Mouse (Mus musculus): Measurements from ENCODE around the gene Mecom. TPM values are rescaled to one million over a fixed set of nuclear protein-coding genes. Genes with fewer than 3 reads are reported as not detected.
"Not testable (repeated sequence)": the region's sequence is repeated elsewhere in the genome, so short reads cannot be mapped to it uniquely, and the experiment has no call there.

Gene Mecom
- total RNA-seq (2014; rRNA removed) = 3.2 and 3.9 TPM in 2 replicates
- polyA plus RNA-seq (2015; fragmentation: Nextera tagmentation; extraction: Ambion mirVana) = 1.9 TPM in 2 replicates

DNA sequence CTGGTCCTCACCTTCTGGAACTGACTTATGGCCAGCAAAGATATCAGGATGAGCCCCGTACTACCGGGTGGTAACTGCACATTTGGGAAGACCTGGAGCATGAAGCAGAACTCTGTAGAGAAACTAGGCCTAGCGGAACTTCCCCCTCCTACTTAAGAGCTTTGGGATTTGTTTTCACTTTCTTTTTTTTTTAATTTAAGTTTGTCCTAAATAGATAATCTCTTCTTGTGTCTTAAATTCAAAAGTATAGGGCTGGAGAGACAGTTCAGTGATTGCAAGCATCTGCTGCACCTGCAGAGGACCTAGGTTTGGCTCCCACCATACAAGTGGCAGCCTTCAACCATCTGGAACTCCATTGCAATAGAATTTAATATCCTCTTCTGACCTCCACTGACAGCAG is at the start of gene Mecom:
Gene Mecom, minus strand, starts transcription at position 101 of the 400 bp plus-strand sequence.
- H3K4me3 ChIP-seq (ENCODE audit: low read depth, low read length) = no peak within 1 kb of the TSS

DNA sequence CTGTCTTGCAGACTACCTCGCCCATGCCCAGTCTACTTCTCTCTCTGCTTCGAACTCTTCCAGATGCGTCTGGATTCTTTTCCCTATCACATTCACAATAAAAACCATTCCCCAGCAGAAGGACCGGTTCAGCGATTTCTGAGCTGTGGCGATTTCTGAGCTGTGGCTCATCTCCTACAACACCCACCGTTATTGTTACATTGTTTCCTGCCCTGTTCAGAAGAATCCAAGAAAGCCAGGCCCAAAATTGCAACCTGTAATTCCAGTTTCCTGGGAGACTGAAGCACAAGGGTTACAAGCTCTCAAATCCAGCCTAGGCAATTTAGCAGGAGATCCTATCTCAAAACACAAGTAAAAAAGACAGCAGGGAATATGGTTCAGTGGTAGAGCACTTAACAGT is 49.5 kb upstream of the Mecom start:
- no peaks in the 10 kb centered on the region for H3K9me3 ChIP-seq (ENCODE audit: low read length)
- no peak overlapping the region for H3K4me3 ChIP-seq (ENCODE audit: low read depth, low read length)
- WGBS = 87% methylated on average over 7 of the region's 7 CpGs
- no peaks in the 10 kb centered on the region for H3K27me3 ChIP-seq (ENCODE audit: insufficient read depth, low read length)
- DNase-seq = no peak
- H3K4me1 ChIP-seq (ENCODE audit: insufficient read depth) = no peaks in the 10 kb centered on the region; the same call in 1 of the 2 replicates
- no peak overlapping the region for H3K9ac ChIP-seq
- no peak for ATAC-seq
- TF ChIP-seq CTCF (IDR thresholded peaks at IDR 0.05; ENCODE audit: low read depth) = no peak
- H3K27ac ChIP-seq (ENCODE audit: low read depth, low read length) = no peak overlapping the region
- H3K36me3 ChIP-seq (ENCODE audit: insufficient read depth) = no peaks in the 10 kb centered on the region
- no peak overlapping the region for H3K4me2 ChIP-seq (ENCODE audit: low read depth)

More for the DNA sequence above, at the start of gene Mecom:
- no peaks in the 10 kb centered on the region for H3K27me3 ChIP-seq (ENCODE audit: insufficient read depth, low read length)
- no peaks in the 10 kb centered on the region for H3K4me1 ChIP-seq (ENCODE audit: insufficient read depth)
- no peak for DNase-seq
- H3K4me2 ChIP-seq (ENCODE audit: low read depth) = no peak within 1 kb of the TSS
- TF ChIP-seq CTCF (IDR thresholded peaks at IDR 0.05; ENCODE audit: low read depth) = no peak
- H3K27ac ChIP-seq (ENCODE audit: low read depth, low read length) = no peak within 1 kb of the TSS
- no peak within 1 kb of the TSS for H3K9ac ChIP-seq
- WGBS = 89% methylated on average over 3 of the region's 3 CpGs
- no peak for ATAC-seq
- H3K9me3 ChIP-seq (ENCODE audit: low read length) = no peaks in the 10 kb centered on the region
- H3K36me3 ChIP-seq (ENCODE audit: insufficient read depth) = no peaks in the 10 kb centered on the region

- Histone ChIP-seq H3K27ac (ENCODE audit: low read depth, low read length) (peak overlapping the region; percentile 59), H3K9ac (peak overlapping the region; percentile 82), H3K4me3 (ENCODE audit: low read depth, low read length) (peak overlapping the region; percentile 73), H3K27me3 (ENCODE audit: insufficient read depth, low read length) (no peaks in the 10 kb centered on the region), H3K36me3 (ENCODE audit: insufficient read depth) (no peaks in the 10 kb centered on the region), H3K4me1 (ENCODE audit: insufficient read depth) (no peaks in the 10 kb centered on the region; the same call in 1 of the 2 replicates), H3K9me3 (ENCODE audit: low read length) (no peaks in the 10 kb centered on the region), H3K4me2 (ENCODE audit: low read depth) (peak overlapping the region; percentile 77)
- no peak for TF ChIP-seq CTCF (IDR thresholded peaks at IDR 0.05; ENCODE audit: low read depth)
- ATAC-seq (peak; percentile 69), DNase-seq (peak; percentile 73)
- under 1% methylated on average over 62 of the region's 62 CpGs for WGBS
These were observed 47.5 kb upstream of the Mecom start for GRCm38 (mm10) chr3:30595111-30595832.

- no peaks in the 10 kb centered on the region for H3K36me3 ChIP-seq (ENCODE audit: insufficient read depth)
- H3K4me3 ChIP-seq (ENCODE audit: low read depth, low read length) = no peak overlapping the region
- H3K9me3 ChIP-seq (ENCODE audit: low read length) = no peaks in the 10 kb centered on the region
- peak; percentile 16 for DNase-seq
- H3K27ac ChIP-seq (ENCODE audit: low read depth, low read length) = no peak overlapping the region
- 70% methylated on average over 4 of the region's 4 CpGs for WGBS
- TF ChIP-seq CTCF (IDR thresholded peaks at IDR 0.05; ENCODE audit: low read depth) = peak; percentile 29; the same call in 1 of the 2 replicates
- H3K4me2 ChIP-seq (ENCODE audit: low read depth) = no peak overlapping the region
- no peaks in the 10 kb centered on the region for H3K27me3 ChIP-seq (ENCODE audit: insufficient read depth, low read length)
- no peaks in the 10 kb centered on the region for H3K4me1 ChIP-seq (ENCODE audit: insufficient read depth)
- peak; percentile 35; the same call in 1 of the 2 replicates for ATAC-seq
- H3K9ac ChIP-seq = no peak overlapping the region
These were observed 46.1 kb upstream of the Mecom start for GRCm38 (mm10) chr3:30593719-30594485.

DNA sequence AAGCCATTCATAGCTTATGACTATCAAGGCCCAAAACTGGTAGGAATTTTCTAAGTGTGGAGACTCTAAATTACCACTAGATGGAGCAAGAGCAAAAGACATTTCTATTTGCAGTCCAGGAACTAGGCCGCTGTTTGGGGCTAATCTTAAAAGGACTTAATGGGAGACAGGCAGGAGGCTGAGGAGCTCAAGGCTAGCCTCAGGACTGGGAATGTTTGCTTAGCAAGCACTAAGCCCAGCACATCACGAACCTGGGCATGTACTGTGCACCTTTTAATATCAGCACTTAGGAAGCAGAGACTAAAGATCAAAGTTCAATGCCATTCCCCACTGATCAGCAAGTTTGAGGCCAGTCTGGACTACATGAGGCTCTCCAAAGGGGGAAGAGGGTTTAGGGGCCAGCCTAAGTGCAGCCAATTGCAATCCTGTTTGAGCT is 44.6 kb upstream of the Mecom start:
- no peaks in the 10 kb centered on the region for H3K36me3 ChIP-seq (ENCODE audit: insufficient read depth)
- no peak overlapping the region for H3K9ac ChIP-seq
- H3K4me1 ChIP-seq (ENCODE audit: insufficient read depth) = no peaks in the 10 kb centered on the region
- peak; percentile 49 for ATAC-seq
- no peak overlapping the region for H3K4me2 ChIP-seq (ENCODE audit: low read depth)
- WGBS = 2% methylated on average over 2 of the region's 2 CpGs
- no peaks in the 10 kb centered on the region for H3K27me3 ChIP-seq (ENCODE audit: insufficient read depth, low read length)
- TF ChIP-seq CTCF (IDR thresholded peaks at IDR 0.05; ENCODE audit: low read depth) = peak; percentile 83
- no peak overlapping the region for H3K27ac ChIP-seq (ENCODE audit: low read depth, low read length)
- DNase-seq = peak; percentile 72
- no peak overlapping the region for H3K4me3 ChIP-seq (ENCODE audit: low read depth, low read length)
- H3K9me3 ChIP-seq (ENCODE audit: low read length) = no peaks in the 10 kb centered on the region

- WGBS = 79% methylated on average over 6 of the region's 6 CpGs
These were observed 41.1 kb upstream of the Mecom start for GRCm38 (mm10) chr3:30588865-30589264.

DNA sequence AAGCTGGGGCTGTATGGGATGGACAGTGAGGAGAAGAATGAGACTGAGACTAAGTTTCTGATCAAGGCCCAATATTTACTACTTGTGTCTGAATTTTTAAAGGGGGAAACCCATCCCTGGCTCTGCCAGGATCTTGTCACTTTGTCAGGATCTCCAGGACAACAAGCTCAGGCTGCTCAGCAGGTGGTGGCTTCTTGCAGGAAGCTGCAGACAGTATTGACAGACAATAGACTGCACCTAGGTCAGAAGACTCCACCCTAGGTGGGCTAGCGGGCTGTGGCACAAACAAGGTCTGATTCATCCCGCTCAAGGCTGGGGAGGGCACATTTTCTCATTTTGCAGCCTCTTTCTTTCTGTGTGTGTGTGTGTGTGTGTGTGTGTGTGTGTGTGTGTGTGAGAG is 25.7 kb upstream of the Mecom start:
- no peaks in the 10 kb centered on the region for H3K4me1 ChIP-seq (ENCODE audit: insufficient read depth)
- no peak for DNase-seq
- TF ChIP-seq CTCF (IDR thresholded peaks at IDR 0.05; ENCODE audit: low read depth) = no peak
- H3K9me3 ChIP-seq (ENCODE audit: low read length) = no peaks in the 10 kb centered on the region
- 8% methylated on average over 2 of the region's 2 CpGs for WGBS
- H3K9ac ChIP-seq = no peak overlapping the region
- no peak for ATAC-seq
- no peaks in the 10 kb centered on the region for H3K27me3 ChIP-seq (ENCODE audit: insufficient read depth, low read length)
- H3K4me2 ChIP-seq (ENCODE audit: low read depth) = no peak overlapping the region
- no peak overlapping the region for H3K27ac ChIP-seq (ENCODE audit: low read depth, low read length)
- no peak overlapping the region for H3K4me3 ChIP-seq (ENCODE audit: low read depth, low read length)
- H3K36me3 ChIP-seq (ENCODE audit: insufficient read depth) = no peaks in the 10 kb centered on the region

More at GRCm38 (mm10) chr3:30588865-30589264, 41.1 kb upstream of the Mecom start:
- H3K27ac ChIP-seq (ENCODE audit: low read depth, low read length) = no peak overlapping the region
- no peak overlapping the region for H3K4me3 ChIP-seq (ENCODE audit: low read depth, low read length)
- no peak overlapping the region for H3K9ac ChIP-seq
- no peaks in the 10 kb centered on the region for H3K27me3 ChIP-seq (ENCODE audit: insufficient read depth, low read length)
- no peak overlapping the region for H3K4me2 ChIP-seq (ENCODE audit: low read depth)
- H3K36me3 ChIP-seq (ENCODE audit: insufficient read depth) = no peaks in the 10 kb centered on the region
- no peaks in the 10 kb centered on the region for H3K9me3 ChIP-seq (ENCODE audit: low read length)
- DNase-seq = no peak
- H3K4me1 ChIP-seq (ENCODE audit: insufficient read depth) = no peaks in the 10 kb centered on the region
- TF ChIP-seq CTCF (IDR thresholded peaks at IDR 0.05; ENCODE audit: low read depth) = no peak
- ATAC-seq = no peak

DNA sequence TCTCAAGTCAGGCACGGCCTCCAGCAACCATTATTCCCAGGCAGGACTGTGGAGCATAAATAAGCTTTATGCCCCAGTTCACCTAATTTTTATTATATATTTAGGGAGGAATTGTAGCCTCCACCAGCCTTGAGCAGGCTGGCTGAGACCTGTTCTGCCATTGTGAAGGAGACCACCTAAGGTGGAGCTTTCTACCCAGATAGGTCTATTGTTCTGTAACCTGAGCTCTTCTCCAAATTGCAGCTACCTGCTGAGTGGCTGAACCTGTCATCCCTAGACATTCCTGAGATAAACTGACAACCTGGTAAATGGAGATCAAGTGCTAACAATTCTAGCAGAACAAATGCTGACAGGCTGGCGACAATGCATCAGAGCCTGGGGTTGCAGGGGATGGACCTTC is 18.5 kb upstream of the Mecom start:
- not testable (repeated sequence) for H3K27ac ChIP-seq (ENCODE audit: low read depth, low read length); H3K4me2 ChIP-seq (ENCODE audit: low read depth); H3K36me3 ChIP-seq (ENCODE audit: insufficient read depth); DNase-seq; ATAC-seq; H3K9me3 ChIP-seq (ENCODE audit: low read length); H3K9ac ChIP-seq; H3K4me1 ChIP-seq (ENCODE audit: insufficient read depth); H3K27me3 ChIP-seq (ENCODE audit: insufficient read depth, low read length); H3K4me3 ChIP-seq (ENCODE audit: low read depth, low read length)
- WGBS = no CpG with 5 or more reads among the region's 2 CpGs

All from forebrain, postnatal 0 days (tissue).